Comparison of ENCODE assay signal across 11 mouse cellular contexts in genomic region chr7:100496791-100497190, GRCm38 (mm10). TPM values are rescaled to one million over a fixed set of nuclear protein-coding genes. Genes with fewer than 3 reads are reported as not detected.
A peak's percentile ranks its signal among the peaks of the same experiment; 100 is the strongest.
DNase-seq lines count a peak whose midpoint lies in the region; ATAC-seq lines count a peak whose summit lies in the region.
"Had no signal": no experiment of that assay in that cellular context is flagged by ENCODE, and none has a peak within 500 bp of the region (broad histone marks: within the 10 kb centered on the region; RNA-seq: fewer than 3 reads in every experiment).

No protein-coding gene starts in this region.

- H3K36me3 ChIP-seq in midbrain, embryonic 15.5 days (replicated peaks): no peaks in the 10 kb centered on the region
- H3K36me3 ChIP-seq in midbrain, embryonic 16.5 days (ENCODE audit: control insufficient read depth, insufficient read depth, low read length): no peaks in the 10 kb centered on the region
- H3K36me3 ChIP-seq in embryonic facial prominence, embryonic 13.5 days: peaks cover 36% of the 10 kb centered on the region
- H3K36me3 ChIP-seq in macrophage (ENCODE audit: inconsistent target): peaks cover 36% of the 10 kb centered on the region
- H3K36me3 ChIP-seq in kidney, embryonic 16.5 days (ENCODE audit: insufficient read depth, low read length): peaks cover 36% of the 10 kb centered on the region

- H3K9me3 ChIP-seq in midbrain, embryonic 15.5 days: no peaks in the 10 kb centered on the region
- H3K9me3 ChIP-seq in midbrain, embryonic 16.5 days (replicated peaks; ENCODE audit: control insufficient read depth, low read length, poor library complexity, severe bottlenecking): no peaks in the 10 kb centered on the region
- H3K9me3 ChIP-seq in embryonic facial prominence, embryonic 13.5 days: no peaks in the 10 kb centered on the region
- H3K9me3 ChIP-seq in kidney, embryonic 16.5 days (ENCODE audit: low read length): no peaks in the 10 kb centered on the region
- H3K9me3 ChIP-seq: midbrain, embryonic 13.5 days had no signal

- H3K4me1 ChIP-seq in midbrain, embryonic 15.5 days: peaks cover 37% of the 10 kb centered on the region
- peaks cover 21% of the 10 kb centered on the region for H3K4me1 ChIP-seq in midbrain, embryonic 16.5 days (ENCODE audit: control insufficient read depth, insufficient read depth, low read length)
- peaks cover 45% of the 10 kb centered on the region for H3K4me1 ChIP-seq in embryonic facial prominence, embryonic 13.5 days
- peaks cover 35% of the 10 kb centered on the region for H3K4me1 ChIP-seq in kidney, embryonic 16.5 days (ENCODE audit: insufficient read depth, low read length)

- no peak for ATAC-seq in midbrain, embryonic 15.5 days (replicated peaks)
- ATAC-seq in midbrain, embryonic 16.5 days: no peak
- no peak for ATAC-seq in embryonic facial prominence, embryonic 13.5 days (ENCODE audit: insufficient number of reproducible peaks, insufficient read depth, low FRiP score, low TSS enrichment, low read depth)
- no peak for ATAC-seq in kidney, embryonic 16.5 days (ENCODE audit: low FRiP score, low TSS enrichment)

- H3K27me3 ChIP-seq in midbrain, embryonic 15.5 days (replicated peaks): no peaks in the 10 kb centered on the region
- H3K27me3 ChIP-seq in midbrain, embryonic 16.5 days (ENCODE audit: control insufficient read depth, insufficient read depth, low read depth, low read length): no peaks in the 10 kb centered on the region
- H3K27me3 ChIP-seq in embryonic facial prominence, embryonic 13.5 days: no peaks in the 10 kb centered on the region
- H3K27me3 ChIP-seq in kidney, embryonic 16.5 days (ENCODE audit: insufficient read depth, low read length): no peaks in the 10 kb centered on the region

- H3K9ac ChIP-seq in midbrain, embryonic 15.5 days: no peak overlapping the region
- H3K9ac ChIP-seq in midbrain, embryonic 16.5 days (ENCODE audit: low read depth, low read length): no peak overlapping the region
- no peak overlapping the region for H3K9ac ChIP-seq in embryonic facial prominence, embryonic 13.5 days
- no peak overlapping the region for H3K9ac ChIP-seq in kidney, embryonic 16.5 days (replicated peaks; ENCODE audit: low read length)

- H3K79me2 ChIP-seq in macrophage (ENCODE audit: inconsistent target): peaks cover 44% of the 10 kb centered on the region

- peak; percentile 92 for DNase-seq in heart, adult 11 months
- no peak for DNase-seq in heart, postnatal 4 days
- DNase-seq in yolk sac, embryonic 10.5 days (ENCODE audit: low spot score): no peak
- DNase-seq: left cerebral cortex, postnatal 4 days had no signal

- no peak overlapping the region for H3K4me2 ChIP-seq in midbrain, embryonic 15.5 days
- no peak overlapping the region for H3K4me2 ChIP-seq in midbrain, embryonic 16.5 days (ENCODE audit: low read length)
- H3K4me2 ChIP-seq in embryonic facial prominence, embryonic 13.5 days: peak overlapping the region; percentile 94; the same call in 1 of the 2 replicates
- H3K4me2 ChIP-seq in kidney, embryonic 16.5 days (replicated peaks; ENCODE audit: low read depth, low read length): no peak overlapping the region

- 99% methylated on average over 9 of the region's 9 CpGs for WGBS in midbrain, embryonic 15.5 days
- 99% methylated on average over 9 of the region's 9 CpGs for WGBS in midbrain, embryonic 16.5 days
- WGBS in embryonic facial prominence, embryonic 13.5 days: 96% methylated on average over 9 of the region's 9 CpGs
- 96% methylated on average over 7 of the region's 9 CpGs for WGBS in macrophage (ENCODE audit: missing documents)
- WGBS in kidney, embryonic 16.5 days: 98% methylated on average over 9 of the region's 9 CpGs

- H3K27ac ChIP-seq in midbrain, embryonic 15.5 days: peak overlapping the region; percentile 77; the same call in 1 of the 2 replicates
- H3K27ac ChIP-seq in midbrain, embryonic 16.5 days (ENCODE audit: low read length): no peak overlapping the region; the same call in 1 of the 2 replicates
- no peak overlapping the region; the same call in 1 of the 2 replicates for H3K27ac ChIP-seq in embryonic facial prominence, embryonic 13.5 days
- peak overlapping the region; percentile 93 for H3K27ac ChIP-seq in macrophage
- no peak overlapping the region for H3K27ac ChIP-seq in kidney, embryonic 16.5 days (ENCODE audit: low read length)

- no peak overlapping the region for H3K4me3 ChIP-seq in midbrain, embryonic 15.5 days
- H3K4me3 ChIP-seq in midbrain, embryonic 16.5 days (ENCODE audit: low read depth, low read length): no peak overlapping the region
- no peak overlapping the region for H3K4me3 ChIP-seq in embryonic facial prominence, embryonic 13.5 days
- no peak overlapping the region for H3K4me3 ChIP-seq in macrophage (ENCODE audit: inconsistent target)
- H3K4me3 ChIP-seq in kidney, embryonic 16.5 days (ENCODE audit: low read length): no peak overlapping the region
- H3K4me3 ChIP-seq: midbrain, embryonic 13.5 days had no signal

RNA-seq across cellular contexts. Expression of gene Ucp2, which starts 3.7 kb away (rescaled TPM):
- 100 to 1,000 TPM; 338 to 355 TPM for total RNA-seq in heart, postnatal 4 days (2021)
- polyA plus RNA-seq in midbrain, embryonic 15.5 days (2015; fragmentation: Nextera tagmentation; extraction: Ambion mirVana): 57.2 and 61.6 TPM in 2 replicates
- polyA plus RNA-seq in midbrain, embryonic 16.5 days (2015; fragmentation: Nextera tagmentation; extraction: Ambion mirVana): 59.5 and 69.5 TPM in 2 replicates
- polyA plus RNA-seq in embryonic facial prominence, embryonic 13.5 days (2015; fragmentation: Nextera tagmentation; extraction: Ambion mirVana): 159 and 170 TPM in 2 replicates
- total RNA-seq in macrophage (2018; cell fraction: chromatin; rRNA removed): 100 to 1,000 TPM in 12 of 26 experiments, 10 to 100 TPM in 14; 11.5 to 444 (median 80.1) TPM
- total RNA-seq in macrophage (2018; cell fraction: cytosol; rRNA removed): 1,000 to 10,000 TPM in 4 of 26 experiments, 100 to 1,000 TPM in 22; 386 to 1,183 (median 657) TPM
- total RNA-seq in macrophage (2018; cell fraction: nucleus; rRNA removed): 100 to 1,000 TPM in 24 of 26 experiments, 10 to 100 TPM in 2; 72.3 to 437 (median 188) TPM
- 934 to 1,261 TPM (median 1,117 TPM) in 3 replicates for polyA plus RNA-seq in macrophage (2018)
- 221 and 250 TPM in 2 replicates for polyA plus RNA-seq in kidney, embryonic 16.5 days (2015; fragmentation: Nextera tagmentation; extraction: Ambion mirVana)

RNA-seq across cellular contexts. Expression of gene Dnajb13, which starts 18.0 kb away (rescaled TPM):
- not detected for total RNA-seq in heart, postnatal 4 days (2021)
- polyA plus RNA-seq in midbrain, embryonic 15.5 days (2015; fragmentation: Nextera tagmentation; extraction: Ambion mirVana): 3.7 and 4.9 TPM in 2 replicates
- polyA plus RNA-seq in midbrain, embryonic 16.5 days (2015; fragmentation: Nextera tagmentation; extraction: Ambion mirVana): 3.9 and 4.4 TPM in 2 replicates
- 0.18 and 0.26 TPM in 2 replicates for polyA plus RNA-seq in embryonic facial prominence, embryonic 13.5 days (2015; fragmentation: Nextera tagmentation; extraction: Ambion mirVana)
- 1 to 10 TPM in 12 of 26 experiments, under 1 TPM in 11, not detected in 3; 0.33 to 2.9 (median 1.1) TPM for total RNA-seq in macrophage (2018; cell fraction: chromatin; rRNA removed)
- 1 to 10 TPM in 21 of 26 experiments, under 1 TPM in 5; 0.59 to 2.8 (median 1.4) TPM for total RNA-seq in macrophage (2018; cell fraction: cytosol; rRNA removed)
- 1 to 10 TPM in 11 of 26 experiments, under 1 TPM in 13, not detected in 2; 0.24 to 4.2 (median 0.93) TPM for total RNA-seq in macrophage (2018; cell fraction: nucleus; rRNA removed)
- 0.88 to 2.8 TPM (median 2.0 TPM) in 3 replicates for polyA plus RNA-seq in macrophage (2018)
- polyA plus RNA-seq in kidney, embryonic 16.5 days (2015; fragmentation: Nextera tagmentation; extraction: Ambion mirVana): 0.50 and 0.60 TPM in 2 replicates

RNA-seq across cellular contexts. Expression of gene Ucp3, which starts 24.0 kb away (rescaled TPM):
- total RNA-seq in heart, postnatal 4 days (2021): 10 to 100 TPM; 15.2 to 16.5 TPM
- not detected in 2 replicates for polyA plus RNA-seq in midbrain, embryonic 15.5 days (2015; fragmentation: Nextera tagmentation; extraction: Ambion mirVana)
- polyA plus RNA-seq in midbrain, embryonic 16.5 days (2015; fragmentation: Nextera tagmentation; extraction: Ambion mirVana): not detected in 2 replicates
- not detected in 2 replicates for polyA plus RNA-seq in embryonic facial prominence, embryonic 13.5 days (2015; fragmentation: Nextera tagmentation; extraction: Ambion mirVana)
- total RNA-seq in macrophage (2018; cell fraction: chromatin; rRNA removed): under 1 TPM in 6 of 26 experiments, not detected in 20; 0.26 to 0.71 (median 0.52) TPM
- total RNA-seq in macrophage (2018; cell fraction: cytosol; rRNA removed): under 1 TPM in 2 of 26 experiments, not detected in 24; 0.10 to 0.12 TPM
- total RNA-seq in macrophage (2018; cell fraction: nucleus; rRNA removed): under 1 TPM in 3 of 26 experiments, not detected in 23; 0.21 to 0.41 (median 0.28) TPM
- not detected in 3 replicates for polyA plus RNA-seq in macrophage (2018)
- polyA plus RNA-seq in kidney, embryonic 16.5 days (2015; fragmentation: Nextera tagmentation; extraction: Ambion mirVana): 0.09 and 0.14 TPM in 2 replicates
- polyA plus RNA-seq: C2C12; midbrain, embryonic 13.5 days had no signal

RNA-seq across cellular contexts. Expression of gene Coa4, which starts 40.1 kb away (rescaled TPM):
- 10 to 100 TPM in 1 of 2 experiments, 1 to 10 TPM in 1; 9.7 to 10.6 TPM for total RNA-seq in heart, postnatal 4 days (2021)
- polyA plus RNA-seq in midbrain, embryonic 15.5 days (2015; fragmentation: Nextera tagmentation; extraction: Ambion mirVana): 15.5 and 17.7 TPM in 2 replicates
- 15.7 and 17.2 TPM in 2 replicates for polyA plus RNA-seq in midbrain, embryonic 16.5 days (2015; fragmentation: Nextera tagmentation; extraction: Ambion mirVana)
- 17.6 and 18.8 TPM in 2 replicates for polyA plus RNA-seq in embryonic facial prominence, embryonic 13.5 days (2015; fragmentation: Nextera tagmentation; extraction: Ambion mirVana)
- 10 to 100 TPM in 9 of 26 experiments, 1 to 10 TPM in 17; 1.2 to 24.0 (median 5.3) TPM for total RNA-seq in macrophage (2018; cell fraction: chromatin; rRNA removed)
- total RNA-seq in macrophage (2018; cell fraction: cytosol; rRNA removed): 10 to 100 TPM; 13.0 to 43.0 (median 34.9) TPM
- 10 to 100 TPM in 7 of 26 experiments, 1 to 10 TPM in 19; 1.4 to 23.3 (median 6.9) TPM for total RNA-seq in macrophage (2018; cell fraction: nucleus; rRNA removed)
- 33.7 to 48.0 TPM (median 34.1 TPM) in 3 replicates for polyA plus RNA-seq in macrophage (2018)
- polyA plus RNA-seq in kidney, embryonic 16.5 days (2015; fragmentation: Nextera tagmentation; extraction: Ambion mirVana): 23.4 and 26.3 TPM in 2 replicates

Comparison
In these comparisons a context has a peak if more than half of its experiments do, and no peak if none do; other contexts are left out.
1. H3K27ac ChIP-seq: peak in midbrain, embryonic 15.5 days (single experiment) and macrophage (single experiment); none in midbrain, embryonic 16.5 days (single experiment), embryonic facial prominence, embryonic 13.5 days (single experiment) and kidney, embryonic 16.5 days (single experiment).